Mouse (Mus musculus) T-helper 2 cell (primary cell): ENCODE results near the gene Lrp3.
"Not testable (repeated sequence)": the region's sequence is repeated elsewhere in the genome, so short reads cannot be mapped to it uniquely, and the experiment has no call there.

Experiments
- in situ Hi-C: fragments of 300-600 bp; cut with MboI, MseI; formaldehyde crosslinking; loops from one replicate; pipeline ENCODE4 v1.15.1; 2025; ENCODE audit warnings: high pct_unique_total_duplicates

Lrp3 gene

GRCm38 (mm10) chr7:35215225-35215624, at the start of gene Lrp3:
Lrp3 (minus strand) TSS chr7:35215498.
- in situ Hi-C loops: no loop called here

- in situ Hi-C loops: loop anchor here (10.0 kb wide), 1 partner anchor 240 kb away; no protein-coding TSS in a partner anchor
Observed at GRCm38 (mm10) chr7:35264746-35265145, 49.4 kb upstream of the Lrp3 start.

- in situ Hi-C loops: loop anchor here (10.0 kb wide), 1 partner anchor 239 kb away; no protein-coding TSS in a partner anchor
Observed at GRCm38 (mm10) chr7:35263595-35264489, 48.5 kb upstream of the Lrp3 start.

- in situ Hi-C loops: no loop called here
Observed at GRCm38 (mm10) chr7:35259384-35259783, 44.1 kb upstream of the Lrp3 start.

- in situ Hi-C loops: no loop called here
Observed at GRCm38 (mm10) chr7:35258294-35258693, 43.0 kb upstream of the Lrp3 start.

- in situ Hi-C loops: no loop called here
Observed at GRCm38 (mm10) chr7:35252041-35252558, 36.8 kb upstream of the Lrp3 start.

GRCm38 (mm10) chr7:35237935-35238334, 22.6 kb upstream of the Lrp3 start:
- in situ Hi-C loops: not testable (repeated sequence)

GRCm38 (mm10) chr7:35235308-35235707, 20.0 kb upstream of the Lrp3 start:
- in situ Hi-C loops: no loop called here

- in situ Hi-C loops: no loop called here
Observed at GRCm38 (mm10) chr7:35234361-35235245, 19.3 kb upstream of the Lrp3 start.

GRCm38 (mm10) chr7:35233861-35234260, 18.6 kb upstream of the Lrp3 start:
- in situ Hi-C loops: no loop called here

GRCm38 (mm10) chr7:35232796-35233455, 17.6 kb upstream of the Lrp3 start:
- in situ Hi-C loops: no loop called here

GRCm38 (mm10) chr7:35230333-35230732, 15.0 kb upstream of the Lrp3 start:
- in situ Hi-C loops: no loop called here

- in situ Hi-C loops: no loop called here
Observed at GRCm38 (mm10) chr7:35220694-35221365, 5.5 kb upstream of the Lrp3 start.

- in situ Hi-C loops: no loop called here
Observed at GRCm38 (mm10) chr7:35215731-35216130, 433 bp upstream of the Lrp3 start.

GRCm38 (mm10) chr7:35214442-35215222, 666 bp downstream of the Lrp3 start:
- in situ Hi-C loops: no loop called here

- in situ Hi-C loops: no loop called here
Observed at GRCm38 (mm10) chr7:35211791-35212190, 3.5 kb downstream of the Lrp3 start.

GRCm38 (mm10) chr7:35199755-35200154, 15.5 kb downstream of the Lrp3 start:
- in situ Hi-C loops: loop anchor here (10.0 kb wide), 1 partner anchor 845 kb away; no protein-coding TSS in a partner anchor

GRCm38 (mm10) chr7:35198981-35199754, 16.1 kb downstream of the Lrp3 start:
- in situ Hi-C loops: no loop called here

- in situ Hi-C loops: no loop called here
Observed at GRCm38 (mm10) chr7:35197022-35197421, 18.3 kb downstream of the Lrp3 start.
